Mouse (Mus musculus): ENCODE measurements around the gene Braf.

DNA sequence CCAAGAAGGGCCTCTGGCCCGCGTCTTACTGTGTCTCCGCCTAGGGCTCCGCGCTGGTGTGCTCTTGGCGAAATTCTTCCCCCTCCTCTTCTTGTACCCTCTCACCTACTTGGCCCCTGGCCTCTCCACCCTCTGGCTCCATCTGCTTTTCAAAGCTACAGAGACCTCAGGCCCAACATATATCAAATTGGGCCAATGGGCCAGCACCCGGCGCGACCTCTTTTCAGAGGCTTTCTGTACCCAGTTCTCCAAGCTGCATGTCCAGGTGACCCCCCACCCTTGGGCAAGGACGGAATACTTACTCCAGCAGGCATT lies 150.8 kb downstream of the Braf start:
- no peak for TF ChIP-seq CTCF (conservative IDR thresholded peaks at IDR 0.05; ENCODE audit: low read length)
- no peak for TF ChIP-seq POU5F1 (IDR thresholded peaks at IDR 0.05; ENCODE audit: borderline replicate concordance, low read length)
